Mouse (Mus musculus) heart, adult 11 months (tissue): Measurements from ENCODE around the gene Gm17581.

ENCODE experiments used
- DNase-seq: peaks from one replicate; pipeline ENCODE4 v3.0.0; 2022

Gm17581 gene

DNA sequence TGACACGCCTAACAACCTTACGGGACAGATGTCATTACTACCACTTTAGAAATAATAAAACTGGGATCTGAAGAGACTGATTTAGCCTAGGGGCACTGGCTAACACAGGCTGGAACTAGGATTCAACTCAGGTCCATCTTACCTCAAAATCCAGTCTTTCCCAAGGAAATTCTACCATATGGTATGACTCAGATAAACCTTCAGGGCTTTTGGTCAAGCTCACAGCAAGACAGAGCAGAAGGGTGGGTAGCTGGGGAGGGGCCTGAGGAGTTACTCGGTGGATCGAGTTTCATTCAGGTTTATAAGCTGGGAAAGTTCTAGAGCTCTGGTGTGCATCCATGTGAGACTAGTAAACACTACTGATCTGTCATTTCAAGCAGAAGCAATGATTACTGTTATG is 46.5 kb downstream of the Gm17581 start:
- DNase-seq: peak; percentile 15

DNA sequence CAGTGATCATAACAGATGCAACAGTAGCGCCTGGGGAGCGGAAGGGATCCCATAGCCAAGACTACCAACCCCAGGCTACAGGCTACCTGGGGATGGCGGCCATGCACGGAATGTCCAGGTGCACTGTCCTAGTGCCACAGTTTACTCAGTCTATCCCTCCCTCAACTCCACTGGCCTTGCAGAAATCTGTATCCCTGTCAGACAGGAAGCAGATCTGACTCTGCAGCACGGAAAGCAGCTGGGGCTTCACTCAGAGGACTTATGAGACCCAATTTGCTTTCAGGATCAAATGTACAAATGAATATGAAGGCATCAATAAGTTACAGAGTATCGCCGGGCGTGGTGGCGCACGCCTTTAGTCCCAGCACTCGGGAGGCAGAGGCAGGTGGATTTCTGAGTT is 47.9 kb downstream of the Gm17581 start:
- peak; percentile 82 for DNase-seq

DNA sequence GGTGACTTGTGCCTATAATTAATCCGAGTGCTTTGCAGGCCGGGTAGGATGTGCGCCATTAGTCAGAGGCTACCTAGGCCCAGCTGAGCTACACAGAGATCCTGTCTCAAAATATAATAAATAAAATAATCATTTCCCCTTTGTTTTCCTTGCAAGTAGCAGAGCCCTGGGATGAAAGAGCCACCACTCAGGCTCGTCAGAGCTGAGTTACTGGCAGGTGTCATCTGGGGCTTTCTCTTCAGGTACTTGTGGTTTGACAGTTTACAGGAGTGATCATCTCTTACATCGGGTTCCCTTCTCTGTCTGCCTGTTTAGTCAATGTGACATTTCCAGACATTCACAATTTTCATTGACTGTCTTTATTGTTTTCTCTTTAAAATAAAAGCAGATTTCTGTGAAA is 49.1 kb downstream of the Gm17581 start:
- peak; percentile 74 for DNase-seq
